Comparison of ENCODE assay signal across 25 mouse cellular contexts in the genomic region with DNA sequence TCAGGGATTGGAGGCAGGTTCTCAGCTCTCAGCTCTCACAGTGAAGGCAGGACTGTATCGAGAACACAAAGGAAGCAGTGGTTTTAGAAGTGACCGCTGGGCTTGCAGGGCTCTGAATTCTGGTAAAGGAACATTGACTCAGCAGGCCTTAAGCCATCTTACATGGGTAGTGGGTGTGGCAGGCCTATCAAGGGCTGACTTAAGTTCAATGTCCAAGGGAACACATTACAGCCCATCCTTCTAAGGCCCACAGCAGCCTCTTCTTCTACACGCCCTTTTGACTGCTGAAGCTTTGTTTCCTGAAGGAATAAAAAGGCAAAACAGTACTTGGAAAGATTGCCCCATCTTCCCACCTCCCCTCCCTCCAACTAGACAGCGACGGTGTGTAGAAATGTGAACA.
"Had no signal": no experiment of that assay in that cellular context is flagged by ENCODE, and none has a peak within 500 bp of the region (broad histone marks: within the 10 kb centered on the region; RNA-seq: fewer than 3 reads in every experiment).

No protein-coding gene starts in this region.

- H3K4me1 ChIP-seq: heart, embryonic 13.5 days; heart, embryonic 15.5 days; hindbrain, embryonic 13.5 days; hindbrain, embryonic 15.5 days; limb, embryonic 10.5 days; limb, embryonic 12.5 days; liver, embryonic 13.5 days; liver, embryonic 15.5 days had no signal

- H3K9ac ChIP-seq: heart, embryonic 13.5 days; heart, embryonic 15.5 days; hindbrain, embryonic 13.5 days; hindbrain, embryonic 15.5 days; limb, embryonic 12.5 days; liver, embryonic 13.5 days; liver, embryonic 15.5 days had no signal

- H3K36me3 ChIP-seq: heart, embryonic 13.5 days; heart, embryonic 15.5 days; hindbrain, embryonic 13.5 days; hindbrain, embryonic 15.5 days; limb, embryonic 10.5 days; limb, embryonic 12.5 days; liver, embryonic 13.5 days; liver, embryonic 15.5 days had no signal

- H3K4me3 ChIP-seq: heart, adult 2 months; heart, embryonic 13.5 days; heart, embryonic 15.5 days; hindbrain, embryonic 13.5 days; hindbrain, embryonic 15.5 days; layer of hippocampus, adult 2 months; left cerebral cortex, adult 2 months; limb, embryonic 10.5 days; limb, embryonic 12.5 days; liver, embryonic 13.5 days; liver, embryonic 15.5 days had no signal

- H3K27ac ChIP-seq: heart, adult 2 months; heart, embryonic 13.5 days; heart, embryonic 15.5 days; hindbrain, embryonic 13.5 days; hindbrain, embryonic 15.5 days; hindbrain, postnatal 0 days; layer of hippocampus, adult 2 months; left cerebral cortex, adult 2 months; limb, embryonic 10.5 days; limb, embryonic 12.5 days; liver, embryonic 13.5 days; liver, embryonic 15.5 days had no signal

- ATAC-seq: hindbrain, postnatal 0 days had no signal

- H3K4me2 ChIP-seq: heart, embryonic 11.5 days; heart, embryonic 13.5 days; heart, embryonic 15.5 days; hindbrain, embryonic 13.5 days; hindbrain, embryonic 15.5 days; limb, embryonic 12.5 days; liver, embryonic 11.5 days; liver, embryonic 13.5 days; liver, embryonic 15.5 days had no signal

- H3K27me3 ChIP-seq: heart, embryonic 13.5 days; heart, embryonic 15.5 days; hindbrain, embryonic 13.5 days; hindbrain, embryonic 15.5 days; limb, embryonic 12.5 days; liver, embryonic 13.5 days; liver, embryonic 15.5 days had no signal

- DNase-seq: gastrocnemius, postnatal 14 days; gastrocnemius, postnatal 36 days; heart, adult 11 months; heart, adult 2 months; heart, postnatal 14 days; heart, postnatal 36 days; kidney, adult 18-20 months; kidney, adult 8-10 months; kidney, postnatal 10 days; kidney, postnatal 25 days; kidney, postnatal 4 days; liver; liver, embryonic 13.5 days had no signal

- H3K9me3 ChIP-seq: heart, embryonic 13.5 days; heart, embryonic 15.5 days; hindbrain, embryonic 13.5 days; hindbrain, embryonic 15.5 days; limb, embryonic 10.5 days; limb, embryonic 12.5 days; liver, embryonic 13.5 days; liver, embryonic 15.5 days had no signal
